Comparison of ENCODE assay signal across 8 mouse cellular contexts in the genomic region with DNA sequence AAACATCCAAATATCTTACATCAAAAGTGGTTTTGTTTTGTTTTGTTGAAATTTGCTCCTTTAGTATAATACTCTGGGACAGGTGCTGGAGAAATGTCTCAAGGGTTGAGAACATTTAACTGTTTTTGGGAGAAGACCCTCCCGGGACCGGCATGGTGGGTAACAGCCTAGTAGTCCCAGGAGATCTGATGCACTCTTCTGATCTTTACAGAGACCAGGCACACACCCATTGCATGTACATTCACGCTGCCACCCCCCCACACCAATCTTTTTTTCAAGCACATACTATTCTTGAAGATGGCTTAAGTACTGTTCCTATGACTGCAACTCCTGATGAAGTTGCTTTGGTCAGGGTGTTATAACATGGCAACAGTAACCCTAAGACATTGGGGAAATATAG. TPM values are rescaled to one million over a fixed set of nuclear protein-coding genes. Genes with fewer than 3 reads are reported as not detected.
DNase-seq lines count a peak whose midpoint lies in the region; ATAC-seq and TF ChIP-seq lines count a peak whose summit lies in the region.

No protein-coding gene starts in this region.

- no peak for ATAC-seq in neural tube, embryonic 11.5 days (ENCODE audit: insufficient read depth, low FRiP score, low TSS enrichment)
- no peak for ATAC-seq in limb, embryonic 15.5 days (ENCODE audit: insufficient number of reproducible peaks, low FRiP score, low TSS enrichment, low read depth)
- no peak for ATAC-seq in stomach, postnatal 0 days (ENCODE audit: low FRiP score, low TSS enrichment)

- no peaks in the 10 kb centered on the region for H3K36me3 ChIP-seq in neural tube, embryonic 11.5 days (ENCODE audit: control insufficient read depth, insufficient read depth, low read length)
- no peaks in the 10 kb centered on the region for H3K36me3 ChIP-seq in limb, embryonic 15.5 days
- no peaks in the 10 kb centered on the region for H3K36me3 ChIP-seq in stomach, postnatal 0 days (ENCODE audit: control insufficient read depth, insufficient read depth, low read length)

- H3K4me2 ChIP-seq in neural tube, embryonic 11.5 days (ENCODE audit: low read depth) = peak overlapping the region; percentile 35
- H3K4me2 ChIP-seq in limb, embryonic 15.5 days = peak overlapping the region; percentile 40; the same call in 1 of the 2 replicates
- peak overlapping the region; percentile 49; the same call in 1 of the 2 replicates for H3K4me2 ChIP-seq in stomach, postnatal 0 days (replicated peaks; ENCODE audit: low read depth)

- peak; percentile 26 for DNase-seq in cerebellum, adult 11-12 months
- no peak for DNase-seq in cerebellum, adult 11 months
- no peak for DNase-seq in neural tube, embryonic 11.5 days (ENCODE audit: low spot score)
- DNase-seq in neural tube, embryonic 10.5 days (ENCODE audit: extremely low spot score, low spot score) = no peak
- no peak for DNase-seq in stomach, postnatal 0 days (ENCODE audit: low spot score)
- DNase-seq in left cerebral cortex, adult 11 months (ENCODE audit: low spot score) = no peak
- no peak for DNase-seq in retina, postnatal 1 day

- TF ChIP-seq EP300 in stomach, postnatal 0 days (optimal IDR thresholded peaks at IDR 0.05) = no peak

- TF ChIP-seq CTCF in stomach, postnatal 0 days (IDR thresholded peaks at IDR 0.05; ENCODE audit: low read depth) = no peak

- no peaks in the 10 kb centered on the region for H3K27me3 ChIP-seq in neural tube, embryonic 11.5 days (ENCODE audit: control insufficient read depth, insufficient read depth, low read length)
- 0 out of 2 replicates have a peak, but pooled peaks cover 2% of the 10 kb centered on the region for H3K27me3 ChIP-seq in limb, embryonic 15.5 days
- no peaks in the 10 kb centered on the region for H3K27me3 ChIP-seq in stomach, postnatal 0 days (ENCODE audit: control insufficient read depth, insufficient read depth, low read length)

- WGBS in neural tube, embryonic 11.5 days = 76% methylated on average over 3 of the region's 3 CpGs
- 77% methylated on average over 3 of the region's 3 CpGs for WGBS in limb, embryonic 15.5 days
- WGBS in stomach, postnatal 0 days = 62% methylated on average over 3 of the region's 3 CpGs

- no peaks in the 10 kb centered on the region for H3K9me3 ChIP-seq in neural tube, embryonic 11.5 days (ENCODE audit: control insufficient read depth, low read length)
- no peaks in the 10 kb centered on the region for H3K9me3 ChIP-seq in limb, embryonic 15.5 days
- H3K9me3 ChIP-seq in stomach, postnatal 0 days (ENCODE audit: control insufficient read depth, low read length) = no peaks in the 10 kb centered on the region

- no peak overlapping the region for H3K27ac ChIP-seq in neural tube, embryonic 11.5 days (ENCODE audit: low read depth, low read length)
- H3K27ac ChIP-seq in limb, embryonic 15.5 days = peak overlapping the region; percentile 82
- peak overlapping the region; percentile 70; the same call in 1 of the 2 replicates for H3K27ac ChIP-seq in stomach, postnatal 0 days (replicated peaks)

- no peaks in the 10 kb centered on the region for H3K4me1 ChIP-seq in neural tube, embryonic 11.5 days (ENCODE audit: control insufficient read depth, insufficient read depth, low read length)
- 0 out of 2 replicates have a peak, but pooled peaks cover 5% of the 10 kb centered on the region for H3K4me1 ChIP-seq in limb, embryonic 15.5 days
- no peaks in the 10 kb centered on the region for H3K4me1 ChIP-seq in stomach, postnatal 0 days (replicated peaks; ENCODE audit: control insufficient read depth, insufficient read depth)

- 0 out of 2 replicates have a peak overlapping the region, but pooled peaks have one; percentile 3 for H3K4me3 ChIP-seq in neural tube, embryonic 11.5 days (ENCODE audit: low read depth, low read length)
- H3K4me3 ChIP-seq in limb, embryonic 15.5 days = no peak overlapping the region
- H3K4me3 ChIP-seq in stomach, postnatal 0 days (ENCODE audit: low read depth, low read length) = peak overlapping the region; percentile 27

- no peak overlapping the region for H3K9ac ChIP-seq in neural tube, embryonic 11.5 days (ENCODE audit: low read length)
- no peak overlapping the region for H3K9ac ChIP-seq in limb, embryonic 15.5 days
- no peak overlapping the region for H3K9ac ChIP-seq in stomach, postnatal 0 days (ENCODE audit: low read length)

RNA-seq across cellular contexts. Expression of gene Magt1, which starts 0.9 kb away (rescaled TPM):
- 47.5 and 47.9 TPM in 2 replicates for polyA plus RNA-seq in neural tube, embryonic 11.5 days (2014; fragmentation: Nextera tagmentation; extraction: Ambion mirVana)
- polyA plus RNA-seq in limb, embryonic 15.5 days (2015; fragmentation: Nextera tagmentation; extraction: Ambion mirVana) = 64.2 and 64.4 TPM in 2 replicates
- 43.7 and 45.3 TPM in 2 replicates for polyA plus RNA-seq in stomach, postnatal 0 days (2015; fragmentation: Nextera tagmentation; extraction: Ambion mirVana)

RNA-seq across cellular contexts. Expression of gene Cox7b, which starts 2.9 kb away (rescaled TPM):
- polyA plus RNA-seq in neural tube, embryonic 11.5 days (2014; fragmentation: Nextera tagmentation; extraction: Ambion mirVana) = 311 and 328 TPM in 2 replicates
- 342 and 357 TPM in 2 replicates for polyA plus RNA-seq in limb, embryonic 15.5 days (2015; fragmentation: Nextera tagmentation; extraction: Ambion mirVana)
- 559 and 583 TPM in 2 replicates for polyA plus RNA-seq in stomach, postnatal 0 days (2015; fragmentation: Nextera tagmentation; extraction: Ambion mirVana)

RNA-seq across cellular contexts. Expression of gene Atp7a, which starts 14.5 kb away (rescaled TPM):
- 32.7 and 33.7 TPM in 2 replicates for polyA plus RNA-seq in neural tube, embryonic 11.5 days (2014; fragmentation: Nextera tagmentation; extraction: Ambion mirVana)
- polyA plus RNA-seq in limb, embryonic 15.5 days (2015; fragmentation: Nextera tagmentation; extraction: Ambion mirVana) = 23.0 and 24.0 TPM in 2 replicates
- polyA plus RNA-seq in stomach, postnatal 0 days (2015; fragmentation: Nextera tagmentation; extraction: Ambion mirVana) = 11.4 and 11.6 TPM in 2 replicates
